Mouse (Mus musculus) liver, adult 2 months (tissue): ENCODE measurements around the gene Parp16. TPM values are rescaled to one million over a fixed set of nuclear protein-coding genes. Genes with fewer than 3 reads are reported as not detected.
A peak's percentile ranks its signal among the peaks of the same experiment; 100 is the strongest.
"Not testable (repeated sequence)": the region's sequence is repeated elsewhere in the genome, so short reads cannot be mapped to it uniquely, and the experiment has no call there.

Source experiments
- DNase-seq: peaks from one replicate; pipeline ENCODE4 v3.0.0-alpha.2; 2011; ENCODE audit warnings: low read depth, low spot score; ENCODE audit errors: extremely low read depth
- H3K27ac ChIP-seq: fragments of 200-500 bp; replicated peaks from 2 replicates; pipeline ENCODE4 v1.5.1; 2012; ENCODE audit warnings: low read depth, mild to moderate bottlenecking, control low read depth, inconsistent platforms, low read length; ENCODE audit not compliant: insufficient read depth
- H3K27me3 ChIP-seq: fragments of 200-500 bp; 2 replicates; pipeline ENCODE4 v1.6.1; 2012; ENCODE audit warnings: mild to moderate bottlenecking, moderate library complexity, low read length, inconsistent platforms; ENCODE audit not compliant: control insufficient read depth, insufficient read depth
- H3K36me3 ChIP-seq: fragments of 200-500 bp; 2 replicates; pipeline ENCODE4 v1.6.1; 2012; ENCODE audit warnings: low read length, inconsistent platforms; ENCODE audit not compliant: control insufficient read depth, insufficient read depth
- H3K4me1 ChIP-seq: fragments of 200-500 bp; 2 replicates; pipeline ENCODE4 v1.6.1; 2011; ENCODE audit warnings: low read length; ENCODE audit not compliant: control insufficient read depth, insufficient read depth
- H3K4me3 ChIP-seq: fragments of 200-500 bp; 2 replicates; pipeline ENCODE4 v1.5.1; 2011; ENCODE audit warnings: low read depth, mild to moderate bottlenecking, control low read depth, low read length, moderate library complexity; ENCODE audit not compliant: insufficient read depth
- H3K79me2 ChIP-seq: fragments of 200-500 bp; 2 replicates; pipeline ENCODE4 v1.6.1; 2012; ENCODE audit warnings: inconsistent platforms, mild to moderate bottlenecking, low read length, moderate library complexity; ENCODE audit not compliant: control insufficient read depth, insufficient read depth
- H3K9ac ChIP-seq: fragments of 200-500 bp; 2 replicates; pipeline ENCODE4 v1.6.1; 2012; ENCODE audit warnings: low read depth, mild to moderate bottlenecking, control low read depth, inconsistent platforms, low read length
- CTCF ChIP-seq: fragments of 200-500 bp; IDR thresholded peaks from 2 replicates; pipeline ENCODE4 v1.5.1; 2011; ENCODE audit warnings: low read depth, low read length, control low read depth
- POLR2A ChIP-seq: fragments of 200-500 bp; IDR thresholded peaks from 2 replicates; pipeline ENCODE4 v1.6.1; 2011; ENCODE audit warnings: low read length, control low read depth; ENCODE audit not compliant: insufficient read depth; ENCODE audit errors: extremely low read depth
- WGBS: fragments of 180-500 bp; shearing (Covaris S2); methylation state at CpG from one replicate; pipeline ENCODE4 v1.1.7; 2018; 5-methylcytosine and 5-hydroxymethylcytosine counted together
- polyA plus RNA-seq: library from polyadenylated mRNA; depleted of rRNA; stranded (reverse); fragments of >200 nt; gene quantifications from 2 replicates; pipeline ENCODE4 v1.2.3, GENCODE M21; 2012; rRNA removed
- total RNA-seq: library from RNA; depleted of rRNA; stranded (reverse); fragments of >200 nt; gene quantifications from 2 replicates; pipeline ENCODE4 v1.2.3, GENCODE M21; 2014; rRNA removed

Gene Parp16
- total and polyA plus RNA-seq, 2 experiments, result 11.4 to 12.6 TPM

DNA sequence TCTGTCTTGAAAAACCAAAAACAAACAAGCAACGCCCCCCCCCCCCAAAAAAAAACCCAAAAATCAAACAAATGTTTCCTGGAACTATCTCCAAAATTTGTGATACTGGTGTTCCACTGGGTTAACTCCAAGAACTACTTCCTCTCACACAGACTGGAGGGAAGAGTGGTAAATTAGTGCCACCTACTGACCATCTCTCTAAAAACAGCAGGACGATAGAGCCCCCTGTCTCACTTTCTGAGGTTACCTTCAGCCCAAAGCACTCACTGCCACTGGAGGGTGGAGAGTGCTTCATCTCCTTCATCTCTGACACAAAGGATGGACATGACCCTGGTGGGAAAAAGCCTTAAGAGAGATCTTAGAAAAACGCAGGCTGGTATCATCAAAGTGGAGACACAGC lies 88.1 kb downstream of the Parp16 start:
- H3K9ac ChIP-seq, result no peak overlapping the region
- TF ChIP-seq CTCF (peak; percentile 42), POLR2A (no peak)
- no peaks in the 10 kb centered on the region for H3K4me1 ChIP-seq
- peak; percentile 65 for DNase-seq
- H3K79me2 ChIP-seq, result no peaks in the 10 kb centered on the region
- 8% methylated on average over 3 of the region's 3 CpGs for WGBS
- H3K36me3 ChIP-seq, result no peaks in the 10 kb centered on the region
- H3K27me3 ChIP-seq, result no peaks in the 10 kb centered on the region
- H3K27ac ChIP-seq, result no peak overlapping the region
- H3K4me3 ChIP-seq, result no peak overlapping the region

GRCm38 (mm10) chr9:65288252-65288651 lies 93.1 kb downstream of the Parp16 start:
- not testable (repeated sequence) for H3K79me2 ChIP-seq, H3K27me3 ChIP-seq, H3K9ac ChIP-seq, H3K4me3 ChIP-seq, DNase-seq, H3K27ac ChIP-seq, H3K36me3 ChIP-seq
- WGBS, result 79% methylated on average over 5 of the region's 5 CpGs
- peaks cover 16% of the 10 kb centered on the region for H3K4me1 ChIP-seq

Other genes with a start within 250 kb of the Parp16 start
- gene Slc24a1, start 243.7 kb upstream of the Parp16 start, total RNA-seq, result not detected in 2 replicates
- gene Slc24a1, start 243.7 kb upstream of the Parp16 start, polyA plus RNA-seq, result not detected in 2 replicates
- gene Ints14, start 234.4 kb upstream of the Parp16 start, total RNA-seq, result 5.4 and 6.7 TPM in 2 replicates
- gene Ints14, start 234.4 kb upstream of the Parp16 start, polyA plus RNA-seq, result 4.7 and 5.7 TPM in 2 replicates
- gene Hacd3, start 173.7 kb upstream of the Parp16 start, total RNA-seq, result 165 TPM in 2 replicates
- 67.7 and 68.6 TPM in 2 replicates for gene Hacd3, start 173.7 kb upstream of the Parp16 start, polyA plus RNA-seq
- gene Dpp8, start 162.9 kb upstream of the Parp16 start, total RNA-seq, result 42.8 and 46.2 TPM in 2 replicates
- 18.8 and 20.4 TPM in 2 replicates for gene Dpp8, start 162.9 kb upstream of the Parp16 start, polyA plus RNA-seq
- 0.18 and 0.20 TPM in 2 replicates for gene Igdcc4, start 93.9 kb upstream of the Parp16 start, total RNA-seq
- gene Igdcc4, start 93.9 kb upstream of the Parp16 start, polyA plus RNA-seq, result 0.09 and 0.12 TPM in 2 replicates
- gene Igdcc3, start 54.2 kb upstream of the Parp16 start, total RNA-seq, result not detected in 2 replicates
- gene Igdcc3, start 54.2 kb upstream of the Parp16 start, polyA plus RNA-seq, result not detected in 2 replicates
- 0.18 and 0.20 TPM in 2 replicates for gene Cilp, start 69.8 kb downstream of the Parp16 start, total RNA-seq
- gene Cilp, start 69.8 kb downstream of the Parp16 start, polyA plus RNA-seq, result 0.12 and 0.15 TPM in 2 replicates
- 54.0 and 56.1 TPM in 2 replicates for gene Clpx, start 98.9 kb downstream of the Parp16 start, total RNA-seq
- gene Clpx, start 98.9 kb downstream of the Parp16 start, polyA plus RNA-seq, result 39.2 and 62.4 TPM in 2 replicates
- gene Pdcd7, start 150.8 kb downstream of the Parp16 start, total RNA-seq, result 3.6 and 5.6 TPM in 2 replicates
- gene Pdcd7, start 150.8 kb downstream of the Parp16 start, polyA plus RNA-seq, result 3.5 and 4.5 TPM in 2 replicates
- 0.18 TPM in 1 of 2 replicates, not detected in the other for gene Ubap1l, start 165.7 kb downstream of the Parp16 start, total RNA-seq
- 0.12 and 0.22 TPM in 2 replicates for gene Ubap1l, start 165.7 kb downstream of the Parp16 start, polyA plus RNA-seq
- 0.20 and 0.28 TPM in 2 replicates for gene Kbtbd13, start 196.3 kb downstream of the Parp16 start, total RNA-seq
- 0.14 and 0.49 TPM in 2 replicates for gene Kbtbd13, start 196.3 kb downstream of the Parp16 start, polyA plus RNA-seq
- 0.09 and 0.13 TPM in 2 replicates for gene Rasl12, start 203.2 kb downstream of the Parp16 start, total RNA-seq
- 0.17 and 0.32 TPM in 2 replicates for gene Rasl12, start 203.2 kb downstream of the Parp16 start, polyA plus RNA-seq
- gene Slc51b, start 227.6 kb downstream of the Parp16 start, total RNA-seq, result 2.9 and 3.2 TPM in 2 replicates
- gene Slc51b, start 227.6 kb downstream of the Parp16 start, polyA plus RNA-seq, result 0.14 and 0.22 TPM in 2 replicates
- 5.5 and 5.8 TPM in 2 replicates for gene Mtfmt, start 240.4 kb downstream of the Parp16 start, total RNA-seq
- 5.8 and 6.0 TPM in 2 replicates for gene Mtfmt, start 240.4 kb downstream of the Parp16 start, polyA plus RNA-seq